Mouse (Mus musculus) kidney, embryonic 16.5 days (tissue): ENCODE results near the gene Adh1. TPM values are rescaled to one million over a fixed set of nuclear protein-coding genes. Genes with fewer than 3 reads are reported as not detected.

ENCODE experiments used
- ATAC-seq: fragments of 200-750 bp; cut with Nextera tagmentation; 2 replicates; pipeline ENCODE4 v1.8.0; 2017; ENCODE audit warnings: moderate TSS enrichment; ENCODE audit not compliant: low FRiP score, low TSS enrichment
- H3K27ac ChIP-seq: fragments of 300-500 bp; sonication (generic); 2 replicates; pipeline ENCODE4 v1.5.1; 2014; ENCODE audit warnings: low read length
- H3K27me3 ChIP-seq: fragments of 300-500 bp; sonication (generic); 2 replicates; pipeline ENCODE4 v1.6.1; 2014; ENCODE audit warnings: low read length, control low read depth, mixed read lengths; ENCODE audit not compliant: insufficient read depth
- H3K36me3 ChIP-seq: fragments of 300-500 bp; sonication (generic); 2 replicates; pipeline ENCODE4 v1.6.1; 2014; ENCODE audit warnings: low read length, control low read depth, mixed read lengths; ENCODE audit not compliant: insufficient read depth
- H3K4me1 ChIP-seq: fragments of 300-500 bp; sonication (generic); 2 replicates; pipeline ENCODE4 v1.6.1; 2014; ENCODE audit warnings: low read length, control low read depth, mixed read lengths; ENCODE audit not compliant: insufficient read depth
- H3K4me2 ChIP-seq: fragments of 300-500 bp; sonication (generic); replicated peaks from 2 replicates; pipeline ENCODE4 v1.6.1; 2014; ENCODE audit warnings: low read depth, low read length
- H3K4me3 ChIP-seq: fragments of 300-500 bp; sonication (generic); 2 replicates; pipeline ENCODE4 v1.5.1; 2014; ENCODE audit warnings: mild to moderate bottlenecking, low read length
- H3K9ac ChIP-seq: fragments of 300-500 bp; sonication (generic); replicated peaks from 2 replicates; pipeline ENCODE4 v1.6.1; 2014; ENCODE audit warnings: low read length
- H3K9me3 ChIP-seq: fragments of 300-500 bp; sonication (generic); 2 replicates; pipeline ENCODE4 v1.6.1; 2016; ENCODE audit warnings: low read length, control low read depth
- WGBS: fragments of 180-500 bp; shearing (Covaris S2); extraction: QIAGEN DNeasy Blood & Tissue Kit; methylation state at CpG from one replicate; pipeline ENCODE4 v1.1.7; 2014; 5-methylcytosine and 5-hydroxymethylcytosine counted together
- polyA plus RNA-seq: library from polyadenylated mRNA; unstranded; fragments of >200 nt; fragmentation: Nextera tagmentation; extraction: Ambion mirVana; gene quantifications from 2 replicates; pipeline ENCODE4 v1.2.1, GENCODE M21; 2015

Gene Adh1
- polyA plus RNA-seq, result 77.6 and 115 TPM in 2 replicates

DNA sequence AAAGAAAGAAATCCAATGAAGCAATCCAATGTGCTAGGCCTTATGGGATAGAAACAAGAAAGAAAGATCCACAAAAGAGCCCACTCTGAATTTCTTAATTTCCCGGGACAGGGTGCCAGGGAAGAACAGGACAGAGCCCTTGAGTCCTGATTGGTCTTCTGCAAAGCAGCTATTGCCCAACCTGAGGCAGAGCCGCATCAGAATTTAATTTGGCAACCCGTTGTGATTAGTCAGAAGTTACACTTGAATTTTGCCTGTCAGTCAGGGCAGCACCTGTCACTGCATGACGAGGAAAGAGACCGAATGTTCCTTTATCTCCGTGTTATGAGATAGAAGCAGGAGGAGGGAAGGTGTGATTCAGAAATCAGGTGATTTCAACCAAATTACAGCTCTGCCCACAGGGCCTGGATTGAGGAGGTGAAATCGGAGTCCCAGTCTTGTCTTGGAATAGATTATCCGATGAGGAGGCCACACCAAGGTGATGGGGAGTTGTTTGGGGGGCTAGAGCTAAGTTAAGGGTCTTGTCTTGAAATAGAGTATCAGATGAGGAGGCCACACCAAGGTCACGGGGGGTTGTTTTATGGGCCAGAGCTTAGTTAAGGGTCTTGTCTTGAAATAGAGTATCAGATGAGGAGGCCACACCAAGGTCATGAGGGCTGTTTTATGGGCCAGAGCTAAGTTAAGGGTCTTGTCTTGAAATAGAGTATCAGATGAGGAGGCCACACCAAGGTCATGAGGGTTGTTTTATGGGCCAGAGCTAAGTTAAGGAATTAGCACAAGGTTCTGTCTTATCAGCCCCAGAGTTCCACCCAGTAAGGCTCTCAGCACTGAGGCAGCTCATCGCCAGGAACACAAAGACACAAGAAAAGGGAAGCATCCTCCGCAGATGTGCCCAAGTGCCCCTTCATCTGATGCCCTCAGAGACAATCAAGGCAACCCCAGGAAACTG is at the start of gene Adh1:
TSS of gene Adh1 (plus strand) at position 271 of the 949 bp plus-strand sequence.
- Histone ChIP-seq H3K4me2 (no peak within 1 kb of the TSS), H3K4me1 (peaks cover 17% of the 10 kb centered on the region; the same call in 1 of the 2 replicates), H3K9ac (no peak within 1 kb of the TSS), H3K36me3 (no peaks in the 10 kb centered on the region), H3K27me3 (no peaks in the 10 kb centered on the region), H3K9me3 (no peaks in the 10 kb centered on the region), H3K27ac (no peak within 1 kb of the TSS), H3K4me3 (no peak within 1 kb of the TSS)
- ATAC-seq, result no peak
- 55% methylated on average over 11 of the region's 11 CpGs for WGBS

DNA sequence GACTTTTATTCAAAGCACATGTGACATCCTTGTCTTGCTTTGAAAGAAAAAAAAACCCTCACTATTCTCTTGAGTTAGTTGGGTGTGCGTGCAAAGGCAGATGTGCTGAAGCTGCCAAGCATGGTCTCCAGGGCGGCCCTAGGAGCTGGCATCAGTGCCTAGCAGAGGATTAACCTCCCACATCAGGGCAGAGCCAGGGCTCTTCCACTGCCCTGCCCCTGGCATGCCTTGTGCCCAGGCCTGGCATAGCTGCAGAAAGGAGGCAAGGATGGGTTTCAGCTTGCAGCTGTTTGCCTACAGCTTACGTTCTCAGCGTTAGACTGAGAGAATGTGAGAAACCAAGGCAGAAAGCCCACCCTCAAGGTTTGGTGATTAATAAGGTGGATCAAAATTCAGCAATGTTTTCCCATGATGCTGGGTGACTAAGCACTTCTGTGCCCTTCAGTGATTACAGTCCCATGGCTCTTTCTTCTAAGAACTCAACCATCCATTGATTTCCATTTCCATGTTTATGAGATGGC is 48.3 kb upstream of the Adh1 start:
- Histone ChIP-seq H3K4me2 (no peak overlapping the region), H3K4me1 (no peaks in the 10 kb centered on the region), H3K27me3 (no peaks in the 10 kb centered on the region), H3K9me3 (no peaks in the 10 kb centered on the region), H3K27ac (no peak overlapping the region), H3K4me3 (no peak overlapping the region), H3K9ac (no peak overlapping the region), H3K36me3 (no peaks in the 10 kb centered on the region)
- no peak for ATAC-seq
- WGBS, result 91% methylated on average over 4 of the region's 4 CpGs

DNA sequence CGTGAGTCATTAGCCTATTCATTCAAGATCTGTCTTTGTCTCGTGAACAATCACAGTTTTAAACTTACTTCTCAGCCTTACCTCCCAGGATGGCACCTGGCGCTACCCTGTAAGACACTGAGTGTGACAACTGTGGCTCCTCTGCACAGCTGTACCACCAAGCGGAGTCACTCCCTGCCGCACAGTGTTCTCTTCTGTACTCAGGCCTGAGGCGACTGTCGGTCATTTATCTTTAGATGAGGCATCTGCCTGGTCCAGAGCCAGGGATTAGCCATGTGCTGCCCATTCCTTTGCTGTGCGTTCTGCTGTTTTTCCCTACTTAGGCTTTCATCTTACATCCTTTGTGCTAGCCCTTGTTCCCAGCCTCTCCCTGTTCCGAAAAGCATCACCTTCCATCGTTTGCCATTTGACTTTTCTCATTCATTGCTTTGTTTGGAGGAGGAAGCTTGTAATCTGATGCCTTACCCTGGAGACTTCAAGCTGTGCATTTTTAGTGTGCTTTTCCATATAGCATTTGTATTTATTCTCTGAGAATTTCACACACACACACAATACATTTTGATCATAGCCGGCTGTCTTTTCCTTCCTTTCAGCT is 45.3 kb upstream of the Adh1 start:
- Histone ChIP-seq H3K9me3 (no peaks in the 10 kb centered on the region), H3K4me1 (no peaks in the 10 kb centered on the region), H3K4me2 (no peak overlapping the region), H3K27me3 (no peaks in the 10 kb centered on the region), H3K27ac (no peak overlapping the region), H3K9ac (no peak overlapping the region), H3K4me3 (no peak overlapping the region), H3K36me3 (no peaks in the 10 kb centered on the region)
- WGBS, result 48% methylated on average over 11 of the region's 11 CpGs
- no peak; the same call in 1 of the 2 replicates for ATAC-seq

DNA sequence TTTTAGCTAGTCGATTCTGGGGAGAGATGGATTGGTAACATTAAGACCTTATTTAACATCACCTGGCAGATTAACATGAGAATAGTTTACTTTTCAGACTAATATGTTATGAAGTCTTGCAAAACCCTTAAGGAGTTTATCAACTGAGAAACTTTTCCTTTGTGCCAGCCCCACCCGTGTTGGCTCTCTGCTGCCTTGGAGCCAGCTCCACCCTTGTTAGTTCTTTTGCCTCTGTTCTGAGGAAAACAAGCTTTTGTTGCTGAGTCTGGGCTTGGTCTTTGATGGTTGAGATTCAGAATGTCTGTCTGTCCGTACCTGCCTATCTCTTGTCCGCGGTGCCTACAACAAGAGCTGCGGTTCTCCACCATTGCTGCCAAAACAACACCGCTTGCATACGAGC is 44.7 kb upstream of the Adh1 start:
- no peaks in the 10 kb centered on the region for H3K27me3 ChIP-seq
- no peak overlapping the region for H3K9ac ChIP-seq
- H3K4me3 ChIP-seq, result no peak overlapping the region
- no peaks in the 10 kb centered on the region for H3K36me3 ChIP-seq
- H3K9me3 ChIP-seq, result no peaks in the 10 kb centered on the region
- H3K4me2 ChIP-seq, result no peak overlapping the region
- 86% methylated on average over 8 of the region's 8 CpGs for WGBS
- no peaks in the 10 kb centered on the region for H3K4me1 ChIP-seq
- H3K27ac ChIP-seq, result no peak overlapping the region
- ATAC-seq, result no peak

DNA sequence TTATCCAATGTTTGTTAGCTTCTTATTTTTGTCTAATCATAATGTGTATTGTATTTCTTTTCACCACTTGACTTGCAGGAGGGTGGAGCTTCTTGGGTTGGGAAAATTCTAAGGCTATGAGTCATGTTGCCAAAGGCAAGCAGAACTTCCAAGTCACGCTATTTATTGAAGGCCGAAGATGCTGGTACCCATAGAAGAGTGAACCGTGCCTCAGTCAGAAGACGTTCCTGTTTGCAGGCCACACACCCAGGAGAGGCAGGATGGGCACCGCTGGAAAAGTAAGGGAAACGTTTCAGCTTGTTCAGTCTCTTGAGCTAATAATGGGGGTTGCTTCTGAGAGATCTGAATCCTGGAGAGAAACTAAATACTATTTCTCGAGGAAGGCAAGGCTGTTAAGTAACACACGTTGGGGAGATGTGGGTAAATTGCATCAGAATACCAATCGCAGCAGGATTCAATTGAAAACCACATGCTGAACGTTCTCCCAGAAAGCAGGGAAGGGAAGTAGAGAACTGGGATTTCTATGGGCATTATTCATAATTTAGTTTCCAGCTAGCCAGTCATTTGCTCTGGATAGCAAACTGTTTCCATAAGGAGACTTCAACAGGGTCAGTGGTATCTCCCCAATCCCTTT is 43.0 kb upstream of the Adh1 start, which contains the start of gene Adh7:
TSS of gene Adh7 (plus strand) at position 130 of the 634 bp plus-strand sequence.
- Histone ChIP-seq H3K4me1 (no peaks in the 10 kb centered on the region), H3K27ac (no peak within 1 kb of the TSS), H3K4me3 (no peak within 1 kb of the TSS), H3K9ac (no peak within 1 kb of the TSS), H3K9me3 (no peaks in the 10 kb centered on the region), H3K27me3 (no peaks in the 10 kb centered on the region), H3K4me2 (no peak within 1 kb of the TSS), H3K36me3 (no peaks in the 10 kb centered on the region)
- ATAC-seq, result no peak
- 75% methylated on average over 10 of the region's 10 CpGs for WGBS

DNA sequence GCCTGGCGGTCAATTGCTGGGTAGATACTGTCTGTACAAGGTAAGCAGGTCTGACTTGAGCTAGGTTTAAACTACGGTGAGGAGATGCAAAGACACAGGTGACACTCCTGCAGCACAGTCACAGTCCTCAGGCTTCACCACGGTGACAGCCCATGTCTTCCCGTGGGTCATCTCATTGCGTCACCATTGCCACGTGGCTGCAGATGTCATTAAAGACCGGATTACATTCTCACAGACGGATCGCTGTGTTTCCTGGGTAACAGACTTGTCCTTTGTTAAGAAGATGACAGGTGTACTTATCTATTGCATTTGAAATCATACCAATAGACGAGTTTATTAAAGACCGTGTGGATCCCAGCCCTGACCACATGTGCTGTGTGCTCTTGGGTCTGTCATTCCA is 39.7 kb upstream of the Adh1 start:
- H3K27ac ChIP-seq, result no peak overlapping the region
- no peaks in the 10 kb centered on the region for H3K36me3 ChIP-seq
- no peak overlapping the region for H3K4me2 ChIP-seq
- H3K4me1 ChIP-seq, result no peaks in the 10 kb centered on the region
- no peaks in the 10 kb centered on the region for H3K27me3 ChIP-seq
- no peak overlapping the region for H3K9ac ChIP-seq
- no peaks in the 10 kb centered on the region for H3K9me3 ChIP-seq
- no peak for ATAC-seq
- 88% methylated on average over 11 of the region's 11 CpGs for WGBS
- no peak overlapping the region for H3K4me3 ChIP-seq

DNA sequence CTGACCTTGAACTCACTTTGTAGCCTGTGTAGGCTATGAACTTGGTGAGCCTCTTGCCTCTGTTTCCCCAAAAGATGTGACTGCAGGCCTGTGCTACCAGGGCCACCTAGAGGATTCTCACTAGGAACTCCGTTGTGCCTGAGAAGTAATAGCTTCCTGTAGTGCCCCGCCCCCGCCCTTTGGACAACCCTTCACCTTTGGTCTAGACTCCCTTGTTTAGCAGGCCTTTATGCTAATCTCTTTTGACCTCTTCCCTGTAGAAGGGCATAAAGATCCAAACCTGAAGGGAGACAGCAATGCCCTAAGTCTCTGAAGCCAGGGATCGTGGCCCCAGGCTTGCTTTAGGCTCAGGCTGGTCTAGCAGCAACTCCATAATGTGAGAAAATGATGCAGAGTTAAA is 38.3 kb upstream of the Adh1 start:
- Histone ChIP-seq H3K36me3 (no peaks in the 10 kb centered on the region), H3K4me2 (no peak overlapping the region), H3K27me3 (no peaks in the 10 kb centered on the region), H3K9me3 (no peaks in the 10 kb centered on the region), H3K4me1 (no peaks in the 10 kb centered on the region), H3K9ac (no peak overlapping the region), H3K27ac (no peak overlapping the region), H3K4me3 (no peak overlapping the region)
- WGBS, result 66% methylated on average over 4 of the region's 4 CpGs
- ATAC-seq, result no peak

DNA sequence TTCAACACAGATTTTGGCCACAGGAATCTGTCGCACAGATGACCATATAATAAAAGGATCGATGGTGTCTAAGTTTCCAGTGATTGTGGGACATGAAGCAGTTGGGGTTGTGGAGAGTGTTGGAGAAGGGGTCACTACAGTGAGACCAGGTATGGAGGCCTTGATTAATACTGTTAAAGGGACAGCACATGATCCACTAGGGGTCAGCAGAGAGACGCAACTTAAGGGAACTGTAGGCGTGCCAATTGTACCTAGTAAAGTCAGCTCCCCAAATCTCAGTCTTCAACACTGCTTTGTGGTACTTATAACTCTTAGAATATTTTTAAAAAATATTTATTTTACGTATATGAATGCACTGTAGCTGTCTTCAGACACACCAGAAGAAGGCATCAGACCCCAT is 37.8 kb upstream of the Adh1 start:
- H3K4me3 ChIP-seq, result no peak overlapping the region
- no peak overlapping the region for H3K27ac ChIP-seq
- H3K4me2 ChIP-seq, result no peak overlapping the region
- no peaks in the 10 kb centered on the region for H3K27me3 ChIP-seq
- no peaks in the 10 kb centered on the region for H3K4me1 ChIP-seq
- no peak overlapping the region for H3K9ac ChIP-seq
- H3K36me3 ChIP-seq, result no peaks in the 10 kb centered on the region
- no peaks in the 10 kb centered on the region for H3K9me3 ChIP-seq
- WGBS, result 62% methylated on average over 5 of the region's 5 CpGs
- ATAC-seq, result peak; percentile 82

DNA sequence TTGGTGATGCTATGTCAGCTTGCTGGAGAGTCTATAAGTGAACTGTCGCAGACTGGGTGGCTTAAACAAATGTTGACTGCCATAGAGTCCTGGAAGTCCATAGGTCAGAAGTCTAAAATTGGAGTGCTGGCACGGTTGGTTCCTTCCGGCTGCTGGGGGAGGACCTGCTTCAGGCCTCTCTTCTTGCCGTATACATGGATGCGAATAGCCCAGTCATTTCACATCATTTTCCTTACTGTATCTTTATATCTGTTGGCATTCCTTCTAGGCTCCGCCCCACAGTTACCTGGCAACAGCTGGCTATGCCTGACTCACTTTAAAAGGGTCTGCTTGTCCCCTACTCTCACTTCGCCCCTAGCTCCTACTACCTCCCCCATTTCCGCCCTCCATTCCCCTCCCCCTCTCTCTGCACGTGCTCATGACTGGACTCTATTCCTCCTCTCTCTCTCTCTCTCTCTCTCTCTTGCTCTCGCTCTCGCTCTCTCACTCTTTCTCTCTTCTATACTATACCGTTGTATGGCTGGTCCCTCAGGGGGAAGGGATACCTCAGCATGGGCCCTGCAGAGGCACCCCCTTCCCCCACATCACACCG is 36.3 kb upstream of the Adh1 start:
- 86% methylated on average over 13 of the region's 13 CpGs for WGBS
- no peak overlapping the region for H3K9ac ChIP-seq
- H3K27me3 ChIP-seq, result no peaks in the 10 kb centered on the region
- no peak for ATAC-seq
- no peak overlapping the region for H3K27ac ChIP-seq
- H3K36me3 ChIP-seq, result no peaks in the 10 kb centered on the region
- no peaks in the 10 kb centered on the region for H3K4me1 ChIP-seq
- no peak overlapping the region for H3K4me2 ChIP-seq
- H3K9me3 ChIP-seq, result no peaks in the 10 kb centered on the region
- no peak overlapping the region for H3K4me3 ChIP-seq
